Mouse (Mus musculus) bone marrow macrophage, adult 2 months (primary cell): ENCODE results near the gene Slc1a2. TPM values are rescaled to one million over a fixed set of nuclear protein-coding genes. Genes with fewer than 3 reads are reported as not detected.

Experiments
- H3K27ac ChIP-seq: 2 replicates; pipeline ENCODE4 v1.5.1; 2012; ENCODE audit warnings: low read depth, low read length; ENCODE audit not compliant: insufficient read depth
- H3K4me1 ChIP-seq: 2 replicates; pipeline ENCODE4 v1.6.1; 2012; ENCODE audit warnings: low read length; ENCODE audit not compliant: control insufficient read depth, insufficient read depth
- H3K4me3 ChIP-seq: 2 replicates; pipeline ENCODE4 v1.5.1; 2012; ENCODE audit warnings: mild to moderate bottlenecking, low read length, moderate library complexity; ENCODE audit not compliant: insufficient read depth
- CTCF ChIP-seq: IDR thresholded peaks from 2 replicates; pipeline ENCODE4 v1.5.1; 2012; ENCODE audit warnings: low read depth, mild to moderate bottlenecking, low read length, moderate library complexity
- POLR2A ChIP-seq: IDR thresholded peaks from 2 replicates; pipeline ENCODE4 v1.6.1; 2012; ENCODE audit warnings: mild to moderate bottlenecking, low read depth, low read length, borderline replicate concordance
- polyA plus RNA-seq: library from polyadenylated mRNA; stranded (reverse); fragments of >200 nt; gene quantifications from 2 replicates; pipeline ENCODE4 v1.2.4, GENCODE M21; 2012; ENCODE audit not compliant: missing spikeins, insufficient read depth, insufficient read length

The Slc1a2 gene
- polyA plus RNA-seq, 1 experiment, result not detected

DNA sequence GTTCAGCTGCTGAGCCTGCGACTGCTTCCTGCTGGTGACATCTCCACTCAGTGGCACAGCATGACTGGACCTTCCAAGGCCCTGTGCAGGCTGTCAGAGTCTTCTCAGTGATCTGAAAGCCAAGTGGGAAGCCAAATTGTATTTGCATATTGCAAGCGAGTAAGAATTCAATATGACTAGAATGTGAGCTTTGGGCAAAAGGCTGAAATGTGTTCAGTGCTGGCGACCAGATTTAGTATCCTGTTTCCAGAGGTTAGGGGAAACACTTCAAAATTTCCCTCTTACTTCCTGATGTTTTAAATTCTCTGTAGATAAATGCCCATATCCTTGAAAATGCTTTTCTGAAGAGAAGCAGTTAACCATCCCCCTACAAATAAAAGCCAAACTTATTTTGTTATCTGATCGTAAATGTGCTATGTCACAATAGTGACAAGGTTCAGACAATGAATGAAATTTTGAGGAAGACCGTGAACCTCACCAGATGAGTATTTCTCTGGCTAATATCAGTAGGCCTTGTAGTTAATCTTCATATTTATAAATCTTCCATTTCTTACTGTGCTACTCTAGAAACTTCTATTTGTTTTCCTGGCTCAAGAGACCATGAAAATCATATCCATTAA, 98.9 kb downstream of the Slc1a2 start:
- no peak overlapping the region for H3K4me3 ChIP-seq
- TF ChIP-seq POLR2A (no peak), CTCF (no peak)
- H3K4me1 ChIP-seq, result peaks cover 33% of the 10 kb centered on the region
- H3K27ac ChIP-seq, result no peak overlapping the region

GRCm38 (mm10) chr2:102759479-102759878, 101.0 kb downstream of the Slc1a2 start:
- Histone ChIP-seq H3K4me3 (no peak overlapping the region), H3K27ac (no peak overlapping the region), H3K4me1 (peaks cover 21% of the 10 kb centered on the region)
- no peak for TF ChIP-seq CTCF
- TF ChIP-seq POLR2A, result no peak

DNA sequence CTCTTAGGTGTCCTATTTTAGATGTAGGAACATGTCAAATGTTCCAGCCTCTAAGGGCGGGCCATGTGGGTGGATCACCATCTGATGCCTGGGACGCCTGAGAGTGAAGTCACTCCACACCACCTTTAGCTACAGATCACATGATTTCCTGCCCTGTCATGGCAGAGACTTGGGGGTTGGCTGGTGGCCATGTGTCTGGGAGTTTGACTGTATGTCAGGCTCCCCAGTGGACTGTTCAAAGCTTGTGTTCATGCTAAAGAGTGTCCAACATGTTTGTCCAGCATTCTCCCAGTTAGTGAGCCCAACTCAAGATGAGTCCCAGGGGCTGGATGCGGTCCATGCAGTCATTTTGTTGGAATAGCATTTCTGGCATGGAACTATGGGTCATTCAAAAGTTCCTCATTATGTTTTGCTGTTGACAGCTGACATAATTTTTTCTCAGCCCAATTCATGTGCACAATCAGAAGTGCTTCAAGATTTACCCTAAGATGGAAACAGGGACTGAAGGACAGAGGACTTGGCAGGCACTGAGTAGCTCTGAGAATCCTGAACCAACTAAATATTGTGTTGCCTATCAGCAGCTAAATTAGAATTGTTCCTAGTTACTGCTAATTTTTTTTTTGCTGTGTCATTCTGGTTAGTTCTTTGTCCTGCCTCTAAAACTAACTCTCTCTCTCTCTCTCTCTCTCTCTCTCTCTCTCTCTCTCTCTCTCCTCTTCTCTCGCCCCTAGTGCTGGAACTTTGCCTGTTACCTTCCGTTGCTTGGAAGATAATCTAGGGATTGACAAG, 102.0 kb downstream of the Slc1a2 start:
- H3K27ac ChIP-seq, result peak overlapping the region; percentile 76

GRCm38 (mm10) chr2:102763176-102763575, 104.7 kb downstream of the Slc1a2 start:
- Histone ChIP-seq H3K27ac (no peak overlapping the region), H3K4me3 (no peak overlapping the region), H3K4me1 (peaks cover 26% of the 10 kb centered on the region)
- TF ChIP-seq CTCF (no peak), POLR2A (no peak)

More for the DNA sequence above, 102.0 kb downstream of the Slc1a2 start:
- Histone ChIP-seq H3K4me1 (peaks cover 26% of the 10 kb centered on the region), H3K4me3 (no peak overlapping the region)
- TF ChIP-seq POLR2A (no peak), CTCF (no peak)

DNA sequence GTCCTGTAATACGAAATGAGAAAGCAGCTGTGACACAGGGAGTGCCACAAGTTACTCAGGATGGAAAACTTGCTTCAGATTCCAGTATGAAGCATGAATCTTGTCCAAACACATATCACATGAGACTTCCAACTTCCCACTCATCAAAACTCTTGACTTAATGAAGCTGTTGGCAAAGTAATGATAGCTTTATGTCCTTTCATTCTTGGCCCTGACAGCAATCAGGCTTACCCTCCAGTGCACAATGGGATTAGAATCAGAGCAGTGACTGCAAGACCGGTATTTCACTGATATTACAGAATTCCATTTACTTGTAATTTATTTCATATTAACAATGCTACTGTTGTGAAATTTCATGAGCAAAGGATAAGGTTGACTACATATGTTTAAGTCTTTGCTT, 105.5 kb downstream of the Slc1a2 start:
- Histone ChIP-seq H3K4me3 (no peak overlapping the region), H3K27ac (no peak overlapping the region), H3K4me1 (peaks cover 23% of the 10 kb centered on the region)
- TF ChIP-seq POLR2A, result no peak
- no peak for TF ChIP-seq CTCF

DNA sequence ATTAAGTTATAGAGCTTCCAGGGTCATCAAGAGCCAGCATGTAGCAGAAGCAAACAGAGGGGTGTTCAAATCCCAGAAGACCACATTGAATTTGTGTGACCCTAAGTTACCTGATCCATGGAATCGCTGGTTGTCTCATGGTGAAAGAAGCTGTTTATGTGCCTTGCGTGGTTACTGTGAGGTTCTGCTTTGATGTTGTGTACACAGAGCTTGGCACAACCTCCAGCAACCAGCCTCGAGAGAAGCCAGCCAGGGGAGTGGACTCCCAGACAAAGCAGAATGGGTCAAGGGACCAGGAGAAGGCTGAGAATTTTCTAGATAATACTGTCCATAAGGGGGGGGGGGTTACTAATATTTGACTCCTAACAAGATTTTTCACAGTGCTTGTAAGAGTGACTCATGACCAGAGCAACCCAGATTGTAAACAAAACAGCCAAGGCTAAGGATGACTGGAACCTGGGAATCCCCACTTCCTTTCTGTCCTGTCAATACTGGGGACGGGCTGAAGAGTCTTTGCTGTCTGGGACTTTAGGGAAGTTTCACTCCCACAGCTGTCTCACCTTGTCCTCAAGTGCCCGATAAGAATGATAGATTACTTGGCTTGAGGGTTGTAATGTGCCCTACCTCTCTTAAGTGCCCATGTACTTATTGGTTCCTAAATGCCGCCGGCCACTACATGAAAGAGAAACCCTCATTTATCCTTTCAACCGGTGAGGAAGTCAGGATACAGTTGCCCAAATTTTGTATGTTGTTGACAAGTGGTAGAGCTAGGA, 106.3 kb downstream of the Slc1a2 start:
- H3K27ac ChIP-seq, result no peak overlapping the region
- H3K4me1 ChIP-seq, result peaks cover 19% of the 10 kb centered on the region
- no peak for TF ChIP-seq CTCF
- TF ChIP-seq POLR2A, result no peak
- H3K4me3 ChIP-seq, result no peak overlapping the region

DNA sequence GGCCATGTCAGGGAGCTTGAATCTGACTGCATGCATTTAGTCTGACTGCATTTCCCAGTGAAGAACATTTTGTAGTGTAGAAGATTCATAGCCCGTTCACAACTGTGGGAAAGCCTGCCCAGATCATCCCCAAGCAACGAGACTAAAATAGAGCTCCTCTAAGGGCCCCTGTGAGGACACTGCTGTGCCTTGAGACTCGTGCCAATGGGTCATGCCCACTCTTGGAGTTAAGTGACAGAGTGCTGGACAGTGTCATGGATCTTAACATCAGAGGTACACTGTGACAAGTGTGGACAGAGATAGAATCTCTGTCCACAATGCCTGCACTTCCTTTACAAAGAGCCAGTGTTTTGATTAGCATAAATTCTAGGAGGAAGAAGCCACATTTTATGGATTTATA, 109.8 kb downstream of the Slc1a2 start:
- H3K4me1 ChIP-seq, result peaks cover 6% of the 10 kb centered on the region
- H3K4me3 ChIP-seq, result no peak overlapping the region
- H3K27ac ChIP-seq, result no peak overlapping the region
- TF ChIP-seq POLR2A, result no peak
- TF ChIP-seq CTCF, result no peak

DNA sequence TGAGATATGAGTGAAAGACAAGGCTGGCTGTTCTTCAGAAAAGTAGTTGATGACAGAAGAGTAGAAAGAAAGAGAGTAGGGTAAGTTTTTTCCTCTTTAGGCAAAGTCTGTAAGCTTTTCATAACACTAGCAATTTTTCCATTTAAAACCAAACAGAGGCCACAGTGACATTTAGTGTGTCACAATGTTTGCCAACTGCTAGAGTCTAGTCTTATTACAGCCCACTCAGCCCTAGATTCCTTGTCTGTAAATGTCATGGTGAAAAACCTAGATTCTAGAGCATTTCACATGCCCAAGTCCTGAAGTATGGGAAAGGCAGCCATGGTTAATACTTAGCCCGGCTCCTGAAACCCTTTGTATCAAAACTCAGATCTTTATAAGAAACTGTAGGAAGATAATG, 112.8 kb downstream of the Slc1a2 start:
- TF ChIP-seq CTCF, result no peak
- no peak for TF ChIP-seq POLR2A
- peaks cover 9% of the 10 kb centered on the region for H3K4me1 ChIP-seq
- no peak overlapping the region for H3K4me3 ChIP-seq
- no peak overlapping the region for H3K27ac ChIP-seq

DNA sequence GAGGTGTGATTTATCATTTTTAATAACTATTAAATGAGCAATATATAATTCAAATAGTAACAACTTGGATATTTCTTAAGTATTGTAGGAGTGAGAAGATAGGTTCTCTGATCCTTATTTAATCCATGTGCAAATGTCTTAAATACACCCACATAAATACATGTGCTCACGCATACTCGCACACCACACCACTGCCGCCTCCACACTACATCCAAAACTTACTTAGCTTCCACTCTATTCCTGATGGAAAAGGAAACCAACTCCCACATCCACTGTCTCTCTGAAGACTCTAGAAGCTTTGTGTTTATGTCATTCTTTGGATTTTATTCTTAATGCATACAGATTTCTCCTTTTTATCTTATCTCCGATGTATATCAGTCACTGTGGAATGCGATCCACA, 113.8 kb downstream of the Slc1a2 start:
- TF ChIP-seq CTCF (no peak), POLR2A (no peak)
- Histone ChIP-seq H3K27ac (no peak overlapping the region), H3K4me3 (no peak overlapping the region), H3K4me1 (peaks cover 9% of the 10 kb centered on the region)
